Mouse (Mus musculus): ENCODE results near the gene Tmcc3. TPM values are rescaled to one million over a fixed set of nuclear protein-coding genes. Genes with fewer than 3 reads are reported as not detected.

The Tmcc3 gene
- polyA plus RNA-seq (2016; fragmentation: Nextera tagmentation; extraction: Ambion mirVana): 2.0 and 2.3 TPM in 2 replicates

GRCm38 (mm10) chr10:94311511-94312006 lies at the start of gene Tmcc3:
TSS of gene Tmcc3 (plus strand) at chr10:94311949.
- WGBS: 2% methylated on average over 19 of the region's 19 CpGs
- Histone ChIP-seq H3K9me3 (peaks cover 10% of the 10 kb centered on the region; the same call in 1 of the 2 replicates), H3K27me3 (ENCODE audit: poor library complexity, severe bottlenecking) (peaks cover 41% of the 10 kb centered on the region), H3K4me3 (peak within 1 kb of the TSS; percentile 62), H3K4me1 (peaks cover 21% of the 10 kb centered on the region), H3K27ac (peak within 1 kb of the TSS; percentile 73), H3K36me3 (replicated peaks) (no peaks in the 10 kb centered on the region)
- DNase-seq (ENCODE audit: extremely low spot score, low spot score): no peak

GRCm38 (mm10) chr10:94262646-94263045 lies 49.1 kb upstream of the Tmcc3 start:
- Histone ChIP-seq H3K27ac (no peak overlapping the region), H3K27me3 (ENCODE audit: poor library complexity, severe bottlenecking) (no peaks in the 10 kb centered on the region), H3K9me3 (no peaks in the 10 kb centered on the region), H3K36me3 (replicated peaks) (no peaks in the 10 kb centered on the region), H3K4me1 (no peaks in the 10 kb centered on the region), H3K4me3 (no peak overlapping the region)
- no peak for DNase-seq (ENCODE audit: extremely low spot score, low spot score)
- 94% methylated on average over 13 of the region's 13 CpGs for WGBS

- H3K4me1 ChIP-seq: no peaks in the 10 kb centered on the region
- no peak for DNase-seq (ENCODE audit: extremely low spot score, low spot score)
- no peak overlapping the region for H3K27ac ChIP-seq
- no peaks in the 10 kb centered on the region for H3K9me3 ChIP-seq
- no peak overlapping the region for H3K4me3 ChIP-seq
- H3K27me3 ChIP-seq (ENCODE audit: poor library complexity, severe bottlenecking): no peaks in the 10 kb centered on the region
- 81% methylated on average over 3 of the region's 3 CpGs for WGBS
- no peaks in the 10 kb centered on the region for H3K36me3 ChIP-seq (replicated peaks)
Observed at GRCm38 (mm10) chr10:94263211-94263610, 48.5 kb upstream of the Tmcc3 start.

GRCm38 (mm10) chr10:94265656-94266542 lies 45.9 kb upstream of the Tmcc3 start:
- Histone ChIP-seq H3K27me3 (ENCODE audit: poor library complexity, severe bottlenecking) (no peaks in the 10 kb centered on the region), H3K9me3 (0 out of 2 replicates have a peak, but pooled peaks cover 3% of the 10 kb centered on the region), H3K27ac (no peak overlapping the region), H3K36me3 (replicated peaks) (no peaks in the 10 kb centered on the region), H3K4me3 (no peak overlapping the region), H3K4me1 (peaks cover 2% of the 10 kb centered on the region)
- DNase-seq (ENCODE audit: extremely low spot score, low spot score): no peak
- WGBS: 83% methylated on average over 17 of the region's 17 CpGs

GRCm38 (mm10) chr10:94275321-94275720 lies 36.4 kb upstream of the Tmcc3 start:
- no peaks in the 10 kb centered on the region for H3K36me3 ChIP-seq (replicated peaks)
- H3K27me3 ChIP-seq (ENCODE audit: poor library complexity, severe bottlenecking): no peaks in the 10 kb centered on the region
- 52% methylated on average over 3 of the region's 3 CpGs for WGBS
- no peak overlapping the region for H3K27ac ChIP-seq
- no peak for DNase-seq (ENCODE audit: extremely low spot score, low spot score)
- H3K9me3 ChIP-seq: no peaks in the 10 kb centered on the region
- peaks cover 34% of the 10 kb centered on the region for H3K4me1 ChIP-seq
- H3K4me3 ChIP-seq: no peak overlapping the region

DNA sequence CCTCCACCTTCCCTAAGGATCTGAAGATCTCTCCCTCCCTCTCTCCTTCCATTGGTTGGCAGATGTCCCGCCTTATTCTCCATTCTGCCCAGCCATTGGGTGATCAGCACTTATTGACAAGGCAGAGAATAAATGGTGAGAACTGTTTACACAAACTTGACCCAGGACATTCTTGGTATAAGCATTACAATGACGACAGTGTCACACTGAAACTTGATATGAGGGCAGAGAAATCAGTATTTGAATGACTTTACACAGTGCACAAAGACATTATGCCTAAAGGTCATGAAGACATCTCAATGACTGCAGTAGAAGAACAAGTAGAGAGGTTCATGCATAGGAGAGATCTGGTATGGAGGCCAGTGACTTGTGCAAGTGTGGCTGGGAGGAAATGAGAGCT lies 35.2 kb upstream of the Tmcc3 start:
- Histone ChIP-seq H3K36me3 (replicated peaks) (no peaks in the 10 kb centered on the region), H3K27me3 (ENCODE audit: poor library complexity, severe bottlenecking) (no peaks in the 10 kb centered on the region), H3K4me3 (no peak overlapping the region), H3K4me1 (peaks cover 26% of the 10 kb centered on the region), H3K9me3 (no peaks in the 10 kb centered on the region), H3K27ac (no peak overlapping the region)
- 59% methylated on average over 2 of the region's 2 CpGs for WGBS
- DNase-seq (ENCODE audit: extremely low spot score, low spot score): no peak

DNA sequence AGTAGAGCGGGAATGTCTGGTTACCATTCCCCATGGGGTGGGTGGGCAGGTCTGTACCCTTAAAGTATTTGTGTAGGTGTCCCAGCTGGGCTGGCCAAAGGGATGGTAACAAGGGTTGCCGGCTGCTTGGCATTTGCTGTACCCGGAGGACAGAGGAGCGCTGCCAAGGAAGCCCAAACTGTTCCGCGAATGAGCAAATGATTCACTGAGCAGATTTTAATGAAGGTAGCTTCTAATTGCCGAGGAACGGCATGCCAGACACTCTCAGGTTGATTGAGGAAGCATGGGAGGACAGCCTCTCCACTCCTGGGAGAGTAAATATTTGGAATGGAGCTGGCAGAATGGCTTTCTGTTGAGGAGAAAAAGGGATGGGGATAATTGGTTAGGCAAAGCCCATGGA lies 29.6 kb upstream of the Tmcc3 start:
- WGBS: 92% methylated on average over 8 of the region's 8 CpGs
- Histone ChIP-seq H3K27ac (no peak overlapping the region), H3K4me3 (no peak overlapping the region), H3K9me3 (no peaks in the 10 kb centered on the region), H3K36me3 (replicated peaks) (no peaks in the 10 kb centered on the region), H3K27me3 (ENCODE audit: poor library complexity, severe bottlenecking) (no peaks in the 10 kb centered on the region), H3K4me1 (peaks cover 18% of the 10 kb centered on the region)
- no peak for DNase-seq (ENCODE audit: extremely low spot score, low spot score)

GRCm38 (mm10) chr10:94282797-94283196 lies 29.0 kb upstream of the Tmcc3 start:
- no peaks in the 10 kb centered on the region for H3K36me3 ChIP-seq (replicated peaks)
- no peak overlapping the region for H3K27ac ChIP-seq
- peaks cover 17% of the 10 kb centered on the region for H3K4me1 ChIP-seq
- DNase-seq (ENCODE audit: extremely low spot score, low spot score): no peak
- H3K9me3 ChIP-seq: no peaks in the 10 kb centered on the region
- no peaks in the 10 kb centered on the region for H3K27me3 ChIP-seq (ENCODE audit: poor library complexity, severe bottlenecking)
- H3K4me3 ChIP-seq: no peak overlapping the region
- 94% methylated on average over 7 of the region's 7 CpGs for WGBS

DNA sequence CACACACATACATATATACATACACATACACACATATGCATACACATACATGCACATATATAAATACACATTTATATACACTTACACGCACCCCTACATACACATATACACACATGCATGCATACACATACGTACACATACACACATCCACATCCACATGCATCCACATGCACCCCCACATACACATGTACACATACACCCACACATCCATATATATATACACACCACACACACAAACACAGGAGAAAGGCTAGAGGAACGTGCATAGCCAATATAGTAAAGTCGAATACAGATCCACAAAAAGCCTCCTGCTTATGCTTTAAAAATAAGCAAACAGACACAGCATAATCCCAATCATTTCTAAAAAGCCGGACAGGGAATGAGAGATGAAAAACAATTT lies 17.3 kb upstream of the Tmcc3 start:
- no peaks in the 10 kb centered on the region for H3K36me3 ChIP-seq (replicated peaks)
- peaks cover 39% of the 10 kb centered on the region for H3K4me1 ChIP-seq
- peak overlapping the region; percentile 82 for H3K27ac ChIP-seq
- no peaks in the 10 kb centered on the region for H3K9me3 ChIP-seq
- H3K27me3 ChIP-seq (ENCODE audit: poor library complexity, severe bottlenecking): no peaks in the 10 kb centered on the region
- 84% methylated on average over 5 of the region's 5 CpGs for WGBS
- no peak for DNase-seq (ENCODE audit: extremely low spot score, low spot score)
- no peak overlapping the region for H3K4me3 ChIP-seq

GRCm38 (mm10) chr10:94294933-94295750 lies 16.6 kb upstream of the Tmcc3 start:
- Histone ChIP-seq H3K9me3 (no peaks in the 10 kb centered on the region), H3K27me3 (ENCODE audit: poor library complexity, severe bottlenecking) (no peaks in the 10 kb centered on the region), H3K4me1 (peaks cover 39% of the 10 kb centered on the region), H3K4me3 (no peak overlapping the region), H3K36me3 (replicated peaks) (no peaks in the 10 kb centered on the region), H3K27ac (peak overlapping the region; percentile 82)
- WGBS: 44% methylated on average over 6 of the region's 6 CpGs
- DNase-seq (ENCODE audit: extremely low spot score, low spot score): peak; percentile 45

DNA sequence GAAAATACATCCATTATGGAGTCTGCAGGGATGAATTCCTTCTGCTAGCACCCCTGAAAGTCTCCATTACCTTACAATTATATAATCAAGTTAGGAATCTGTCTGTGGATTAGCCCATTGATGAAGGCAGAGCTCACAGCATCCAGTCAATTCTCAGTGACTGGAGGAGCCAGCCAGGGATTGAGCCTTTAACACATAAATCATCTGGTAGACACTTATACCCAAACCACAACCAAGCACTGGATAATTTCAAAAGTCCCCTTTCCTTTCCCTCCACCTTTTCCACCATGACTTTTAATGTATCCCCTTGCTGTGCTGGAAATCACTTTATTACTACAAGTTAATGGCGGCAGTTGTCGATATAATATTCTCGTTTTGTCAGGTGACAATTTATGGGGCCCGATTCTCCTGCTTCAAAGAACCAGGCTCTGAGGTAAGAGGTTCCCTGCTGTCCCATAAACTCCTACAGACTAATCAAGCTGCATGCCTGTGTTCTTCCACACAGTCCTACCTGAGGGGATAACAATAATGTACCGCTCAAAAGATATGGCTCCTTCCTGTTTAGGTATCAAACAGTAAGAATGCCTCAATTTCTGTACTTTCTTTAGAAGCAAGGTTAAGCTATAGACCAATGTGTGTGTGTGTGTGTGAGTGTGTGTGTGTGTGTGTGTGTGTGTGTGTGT lies 15.7 kb upstream of the Tmcc3 start:
- Histone ChIP-seq H3K27me3 (ENCODE audit: poor library complexity, severe bottlenecking) (no peaks in the 10 kb centered on the region), H3K9me3 (no peaks in the 10 kb centered on the region), H3K36me3 (replicated peaks) (no peaks in the 10 kb centered on the region), H3K4me1 (peaks cover 39% of the 10 kb centered on the region), H3K27ac (peak overlapping the region; percentile 82), H3K4me3 (no peak overlapping the region)
- DNase-seq (ENCODE audit: extremely low spot score, low spot score): no peak
- 94% methylated on average over 5 of the region's 5 CpGs for WGBS

DNA sequence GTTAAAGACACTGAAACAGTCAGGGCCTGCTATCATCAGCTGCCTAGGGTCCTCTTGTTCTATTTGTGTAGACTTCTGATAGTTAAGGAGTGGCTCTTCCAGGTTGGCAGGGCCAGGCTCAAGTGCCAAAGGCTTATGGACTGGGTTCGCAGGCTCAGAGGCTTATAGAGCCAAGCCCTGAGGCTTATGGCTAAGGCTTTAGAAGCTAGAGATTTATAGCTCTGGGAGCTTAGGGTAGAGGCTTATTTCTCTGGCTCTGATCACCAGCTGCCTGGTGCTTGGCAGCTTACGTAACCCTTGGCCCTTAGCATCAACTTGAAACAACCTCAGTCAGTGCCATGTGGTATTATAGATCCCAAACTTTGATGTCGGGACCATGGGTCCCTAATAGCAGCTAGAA lies 13.3 kb upstream of the Tmcc3 start, which contains the start of gene Gm4792:
Gene Gm4792 (minus strand): TSS at position 233 of the 400 bp plus-strand sequence.
- H3K4me3 ChIP-seq: no peak within 1 kb of the TSS
- peaks cover 33% of the 10 kb centered on the region for H3K4me1 ChIP-seq
- 91% methylated on average over 3 of the region's 3 CpGs for WGBS
- DNase-seq (ENCODE audit: extremely low spot score, low spot score): no peak
- no peaks in the 10 kb centered on the region for H3K36me3 ChIP-seq (replicated peaks)
- no peaks in the 10 kb centered on the region for H3K9me3 ChIP-seq
- no peaks in the 10 kb centered on the region for H3K27me3 ChIP-seq (ENCODE audit: poor library complexity, severe bottlenecking)
- no peak within 1 kb of the TSS for H3K27ac ChIP-seq
